Mouse (Mus musculus): ENCODE measurements around the gene Defb29. TPM values are rescaled to one million over a fixed set of nuclear protein-coding genes. Genes with fewer than 3 reads are reported as not detected.

The Defb29 gene
- polyA plus RNA-seq, 1 experiment from 2014 or later, result not detected

- peak overlapping the region; percentile 17; the same call in 1 of the 2 replicates for H3K4me2 ChIP-seq
- 14% methylated on average over 16 of the region's 16 CpGs for WGBS
- H3K9ac ChIP-seq, result no peak overlapping the region
- no peak for ATAC-seq (ENCODE audit: low FRiP score)
- no peaks in the 10 kb centered on the region for H3K9me3 ChIP-seq
- no peaks in the 10 kb centered on the region for H3K27me3 ChIP-seq
- H3K36me3 ChIP-seq (replicated peaks), result no peaks in the 10 kb centered on the region
- H3K4me1 ChIP-seq, result 0 out of 2 replicates have a peak, but pooled peaks cover 5% of the 10 kb centered on the region
- H3K27ac ChIP-seq, result no peak overlapping the region
- H3K4me3 ChIP-seq (replicated peaks), result no peak overlapping the region
Measured at GRCm38 (mm10) chr2:152553774-152554423, 14.0 kb upstream of the Defb29 start.

- Histone ChIP-seq H3K27ac (no peak overlapping the region), H3K4me1 (no peaks in the 10 kb centered on the region), H3K9ac (no peak overlapping the region), H3K4me2 (no peak overlapping the region), H3K4me3 (replicated peaks) (no peak overlapping the region), H3K27me3 (no peaks in the 10 kb centered on the region), H3K36me3 (replicated peaks) (no peaks in the 10 kb centered on the region), H3K9me3 (no peaks in the 10 kb centered on the region)
- no peak for ATAC-seq (ENCODE audit: low FRiP score)
- WGBS, result 86% methylated on average over 5 of the region's 5 CpGs
Measured at GRCm38 (mm10) chr2:152548124-152548523, 8.2 kb upstream of the Defb29 start.

GRCm38 (mm10) chr2:152544691-152545090 lies 4.8 kb upstream of the Defb29 start:
- peak; percentile 27; the same call in 1 of the 2 replicates for ATAC-seq (ENCODE audit: low FRiP score)
- Histone ChIP-seq H3K4me3 (replicated peaks) (no peak overlapping the region), H3K36me3 (replicated peaks) (no peaks in the 10 kb centered on the region), H3K27ac (no peak overlapping the region), H3K9ac (no peak overlapping the region), H3K4me2 (no peak overlapping the region), H3K9me3 (no peaks in the 10 kb centered on the region), H3K27me3 (no peaks in the 10 kb centered on the region), H3K4me1 (no peaks in the 10 kb centered on the region)
- WGBS, result 30% methylated on average over 4 of the region's 4 CpGs

- ATAC-seq (ENCODE audit: low FRiP score), result no peak
- Histone ChIP-seq H3K4me2 (no peak overlapping the region), H3K4me3 (replicated peaks) (no peak overlapping the region), H3K9ac (no peak overlapping the region), H3K27ac (no peak overlapping the region), H3K27me3 (no peaks in the 10 kb centered on the region), H3K36me3 (replicated peaks) (no peaks in the 10 kb centered on the region), H3K4me1 (no peaks in the 10 kb centered on the region), H3K9me3 (no peaks in the 10 kb centered on the region)
- 87% methylated on average over 4 of the region's 4 CpGs for WGBS
Measured at GRCm38 (mm10) chr2:152543478-152543877, 3.6 kb upstream of the Defb29 start.

GRCm38 (mm10) chr2:152542897-152543296 lies 3.0 kb upstream of the Defb29 start:
- no peaks in the 10 kb centered on the region for H3K9me3 ChIP-seq
- H3K4me1 ChIP-seq, result no peaks in the 10 kb centered on the region
- ATAC-seq (ENCODE audit: low FRiP score), result no peak
- no peak overlapping the region for H3K27ac ChIP-seq
- no peak overlapping the region for H3K4me2 ChIP-seq
- H3K36me3 ChIP-seq (replicated peaks), result no peaks in the 10 kb centered on the region
- H3K4me3 ChIP-seq (replicated peaks), result no peak overlapping the region
- whole genome bisulfite sequencing, result 73% methylated on average over 2 of the region's 2 CpGs
- no peak overlapping the region for H3K9ac ChIP-seq
- H3K27me3 ChIP-seq, result no peaks in the 10 kb centered on the region

GRCm38 (mm10) chr2:152541979-152542378 lies 2.1 kb upstream of the Defb29 start:
- Histone ChIP-seq H3K27me3 (no peaks in the 10 kb centered on the region), H3K4me2 (no peak overlapping the region), H3K36me3 (replicated peaks) (no peaks in the 10 kb centered on the region), H3K9ac (no peak overlapping the region), H3K27ac (no peak overlapping the region), H3K4me3 (replicated peaks) (no peak overlapping the region), H3K9me3 (no peaks in the 10 kb centered on the region), H3K4me1 (no peaks in the 10 kb centered on the region)
- 88% methylated on average over 9 of the region's 9 CpGs for WGBS
- ATAC-seq (ENCODE audit: low FRiP score), result no peak

GRCm38 (mm10) chr2:152517981-152518380 lies 21.9 kb downstream of the Defb29 start, which contains the start of gene Defb28:
Defb28 (plus strand) TSS chr2:152518255.
- no peaks in the 10 kb centered on the region for H3K36me3 ChIP-seq (replicated peaks)
- H3K4me3 ChIP-seq (replicated peaks), result no peak within 1 kb of the TSS
- no peak within 1 kb of the TSS for H3K9ac ChIP-seq
- H3K27ac ChIP-seq, result no peak within 1 kb of the TSS
- no peaks in the 10 kb centered on the region for H3K9me3 ChIP-seq
- WGBS, result 80% methylated on average over 4 of the region's 4 CpGs
- no peaks in the 10 kb centered on the region for H3K4me1 ChIP-seq
- no peaks in the 10 kb centered on the region for H3K27me3 ChIP-seq
- no peak for ATAC-seq (ENCODE audit: low FRiP score)
- H3K4me2 ChIP-seq, result no peak within 1 kb of the TSS

GRCm38 (mm10) chr2:152516084-152516483 lies 23.8 kb downstream of the Defb29 start:
- Histone ChIP-seq H3K36me3 (replicated peaks) (no peaks in the 10 kb centered on the region), H3K27ac (no peak overlapping the region), H3K4me2 (no peak overlapping the region), H3K9me3 (no peaks in the 10 kb centered on the region), H3K9ac (no peak overlapping the region), H3K4me1 (no peaks in the 10 kb centered on the region), H3K27me3 (no peaks in the 10 kb centered on the region), H3K4me3 (replicated peaks) (no peak overlapping the region)
- no peak for ATAC-seq (ENCODE audit: low FRiP score)
- WGBS, result 78% methylated on average over 4 of the region's 4 CpGs

- Histone ChIP-seq H3K4me1 (no peaks in the 10 kb centered on the region), H3K4me2 (no peak within 1 kb of the TSS), H3K4me3 (replicated peaks) (no peak within 1 kb of the TSS), H3K9ac (no peak within 1 kb of the TSS), H3K36me3 (replicated peaks) (no peaks in the 10 kb centered on the region), H3K9me3 (no peaks in the 10 kb centered on the region), H3K27ac (no peak within 1 kb of the TSS), H3K27me3 (no peaks in the 10 kb centered on the region)
- 71% methylated on average over 1 of the region's 1 CpGs for WGBS
- no peak for ATAC-seq (ENCODE audit: low FRiP score)
Measured at GRCm38 (mm10) chr2:152511592-152511991, 28.3 kb downstream of the Defb29 start, which contains the start of gene Defb26. Defb26 (minus strand) TSS chr2:152511692.

- ATAC-seq (ENCODE audit: low FRiP score), result no peak
- Histone ChIP-seq H3K4me1 (no peaks in the 10 kb centered on the region), H3K36me3 (replicated peaks) (no peaks in the 10 kb centered on the region), H3K27ac (no peak overlapping the region), H3K4me2 (no peak overlapping the region), H3K27me3 (no peaks in the 10 kb centered on the region), H3K4me3 (replicated peaks) (no peak overlapping the region), H3K9me3 (no peaks in the 10 kb centered on the region), H3K9ac (no peak overlapping the region)
- WGBS, result 91% methylated on average over 2 of the region's 2 CpGs
Measured at GRCm38 (mm10) chr2:152503950-152504349, 35.9 kb downstream of the Defb29 start.

- Histone ChIP-seq H3K27ac (no peak overlapping the region), H3K4me2 (no peak overlapping the region), H3K36me3 (replicated peaks) (no peaks in the 10 kb centered on the region), H3K4me1 (no peaks in the 10 kb centered on the region), H3K9ac (no peak overlapping the region), H3K9me3 (no peaks in the 10 kb centered on the region), H3K27me3 (no peaks in the 10 kb centered on the region), H3K4me3 (replicated peaks) (no peak overlapping the region)
- no peak for ATAC-seq (ENCODE audit: low FRiP score)
- WGBS, result 84% methylated on average over 6 of the region's 6 CpGs
Measured at GRCm38 (mm10) chr2:152500863-152501229, 39.1 kb downstream of the Defb29 start.

GRCm38 (mm10) chr2:152500204-152500862 lies 39.6 kb downstream of the Defb29 start:
- H3K4me3 ChIP-seq (replicated peaks), result no peak overlapping the region
- H3K27me3 ChIP-seq, result no peaks in the 10 kb centered on the region
- H3K9ac ChIP-seq, result no peak overlapping the region
- H3K27ac ChIP-seq, result no peak overlapping the region
- H3K4me2 ChIP-seq, result no peak overlapping the region
- ATAC-seq (ENCODE audit: low FRiP score), result no peak
- WGBS, result 84% methylated on average over 7 of the region's 7 CpGs
- H3K4me1 ChIP-seq, result no peaks in the 10 kb centered on the region
- H3K9me3 ChIP-seq, result no peaks in the 10 kb centered on the region
- no peaks in the 10 kb centered on the region for H3K36me3 ChIP-seq (replicated peaks)

GRCm38 (mm10) chr2:152498020-152498419 lies 41.9 kb downstream of the Defb29 start:
- Histone ChIP-seq H3K27me3 (no peaks in the 10 kb centered on the region), H3K9me3 (no peaks in the 10 kb centered on the region), H3K4me3 (replicated peaks) (no peak overlapping the region), H3K36me3 (replicated peaks) (no peaks in the 10 kb centered on the region), H3K4me2 (no peak overlapping the region), H3K9ac (no peak overlapping the region), H3K27ac (no peak overlapping the region), H3K4me1 (no peaks in the 10 kb centered on the region)
- no peak for ATAC-seq (ENCODE audit: low FRiP score)
- 82% methylated on average over 6 of the region's 6 CpGs for WGBS

All from forebrain, embryonic 12.5 days (tissue).